Mouse (Mus musculus) embryonic fibroblast, embryonic 13.5 days (primary cell): ENCODE measurements around the gene Klf16.

Source experiments
- CTCF ChIP-seq: IDR thresholded peaks from 2 replicates; pipeline ENCODE4 v1.5.1; 2011; ENCODE audit warnings: mild to moderate bottlenecking, control low read depth, low read length, moderate library complexity, borderline replicate concordance; ENCODE audit not compliant: insufficient read depth
- POLR2A ChIP-seq: IDR thresholded peaks from 2 replicates; pipeline ENCODE4 v1.6.1; 2011; ENCODE audit warnings: low read depth, mild to moderate bottlenecking, control low read depth, low read length, moderate library complexity

DNA sequence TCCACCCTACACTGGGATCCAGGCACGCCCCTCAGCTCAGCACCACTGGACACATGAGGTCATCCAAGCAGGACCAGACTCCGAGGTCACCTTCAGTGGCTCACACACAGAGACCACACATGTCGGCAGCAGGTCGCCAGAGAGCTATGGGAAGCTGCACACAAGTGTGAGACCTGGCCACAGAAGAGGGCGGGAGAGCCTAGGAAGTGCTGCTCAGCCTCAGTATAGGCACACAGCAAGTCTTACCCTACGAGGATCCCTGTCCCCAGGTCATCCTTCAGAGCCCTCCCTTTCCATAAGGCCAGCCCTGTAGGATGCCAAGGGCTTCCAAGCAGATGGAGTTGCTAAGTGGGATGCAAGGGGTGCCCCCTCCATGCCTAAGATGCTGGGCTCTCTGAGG is 23.1 kb downstream of the Klf16 start:
- no peak for TF ChIP-seq POLR2A
- no peak for TF ChIP-seq CTCF
